9 mouse cellular contexts compared by ENCODE assay signal in the genomic region with DNA sequence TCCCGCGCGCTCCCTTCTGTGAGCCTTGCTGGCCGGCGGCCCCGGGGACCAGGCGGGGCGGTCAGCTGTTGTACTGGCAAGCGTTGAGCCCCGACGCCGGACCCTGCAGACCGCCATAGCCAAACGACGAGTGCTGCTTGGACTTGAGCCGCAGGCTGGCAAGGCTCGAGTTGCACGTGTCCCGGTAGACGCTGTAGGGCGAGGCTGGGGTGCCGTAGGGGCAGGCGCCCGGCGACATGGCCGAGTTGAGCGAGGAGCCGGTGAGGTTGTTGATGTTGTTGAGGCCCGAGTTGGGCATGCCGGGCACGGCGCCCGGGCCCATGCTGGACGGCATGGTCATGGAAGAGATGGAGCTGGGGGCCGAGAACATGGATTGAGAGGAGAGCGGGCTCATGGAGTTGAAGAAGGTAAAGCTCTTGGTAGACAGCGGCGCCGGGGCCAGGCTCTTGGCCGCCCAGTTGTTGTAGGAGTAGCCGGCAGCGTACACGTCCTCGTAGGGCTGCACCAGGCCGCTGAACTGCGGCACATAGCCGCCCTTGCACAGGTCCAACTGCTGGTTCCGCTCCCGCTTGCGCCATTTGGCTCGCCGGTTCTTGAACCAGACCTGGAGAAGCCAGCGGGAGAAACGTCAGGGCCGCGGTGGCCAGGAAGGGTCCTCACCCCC. TPM values are rescaled to one million over a fixed set of nuclear protein-coding genes. Genes with fewer than 3 reads are reported as not detected.
DNase-seq lines count a peak whose midpoint lies in the region; ATAC-seq and TF ChIP-seq lines count a peak whose summit lies in the region.
"Had no signal": no experiment of that assay in that cellular context is flagged by ENCODE, and none has a peak within 500 bp of the region (broad histone marks: within the 10 kb centered on the region; RNA-seq: fewer than 3 reads in every experiment).

No protein-coding gene starts in this region.

- intact Hi-C loops in left cerebral cortex, postnatal 4 days (cut with DNase I): no loop called here
- intact Hi-C loops in left cerebral cortex, postnatal 10 days (cut with DNase I): loop anchor here (5.0 kb wide), 2 partner anchors 136 to 426 kb away; partner anchors contain the start of gene Neurog1

- no peak overlapping the region for H3K4me3 ChIP-seq in forebrain, postnatal 0 days (ENCODE audit: low read depth, low read length)
- H3K4me3 ChIP-seq in midbrain, embryonic 12.5 days: no peak overlapping the region

- H3K4me1 ChIP-seq in forebrain, postnatal 0 days (ENCODE audit: insufficient read depth): no peaks in the 10 kb centered on the region
- H3K4me1 ChIP-seq in midbrain, embryonic 12.5 days: peaks cover 33% of the 10 kb centered on the region

- no peaks in the 10 kb centered on the region for H3K36me3 ChIP-seq in forebrain, postnatal 0 days (ENCODE audit: insufficient read depth)
- no peaks in the 10 kb centered on the region for H3K36me3 ChIP-seq in midbrain, embryonic 12.5 days

- H3K9me3 ChIP-seq in forebrain, postnatal 0 days (ENCODE audit: low read length): no peaks in the 10 kb centered on the region
- H3K9me3 ChIP-seq in midbrain, embryonic 12.5 days: no peaks in the 10 kb centered on the region

- TF ChIP-seq CTCF in forebrain, postnatal 0 days (IDR thresholded peaks at IDR 0.05; ENCODE audit: low read depth): no peak

- no peak for ATAC-seq in forebrain, postnatal 0 days
- no peak for ATAC-seq in midbrain, embryonic 12.5 days (ENCODE audit: low FRiP score, low read depth)

- no peak overlapping the region for H3K4me2 ChIP-seq in forebrain, postnatal 0 days (ENCODE audit: low read depth)
- 0 out of 2 replicates have a peak overlapping the region, but pooled peaks have one; percentile 15 for H3K4me2 ChIP-seq in midbrain, embryonic 12.5 days (replicated peaks)

- WGBS in forebrain, postnatal 0 days: 1% methylated on average over 56 of the region's 56 CpGs
- WGBS in midbrain, embryonic 12.5 days: under 1% methylated on average over 56 of the region's 56 CpGs

- peaks cover 71% of the 10 kb centered on the region for H3K27me3 ChIP-seq in forebrain, postnatal 0 days (ENCODE audit: insufficient read depth, low read length)
- H3K27me3 ChIP-seq in midbrain, embryonic 12.5 days: peaks cover 93% of the 10 kb centered on the region

- H3K27ac ChIP-seq in forebrain, postnatal 0 days (ENCODE audit: low read depth, low read length): no peak overlapping the region
- H3K27ac ChIP-seq in midbrain, embryonic 12.5 days (replicated peaks): no peak overlapping the region

- H3K9ac ChIP-seq in forebrain, postnatal 0 days: no peak overlapping the region
- no peak overlapping the region for H3K9ac ChIP-seq in midbrain, embryonic 12.5 days (replicated peaks)

- DNase-seq in left cerebral cortex, postnatal 4 days: peak; percentile 66
- DNase-seq in left cerebral cortex, adult 9 months (ENCODE audit: low spot score in 2 of 2): no peak
- DNase-seq in embryo, embryonic 10.5 days (ENCODE audit: low spot score): peak; percentile 59
- DNase-seq in forebrain, postnatal 0 days: peak; percentile 56
- DNase-seq in cerebellum, adult 11-12 months: no peak
- DNase-seq in B cell, adult 2 months: no peak
- DNase-seq in left cerebral cortex, postnatal 10 days (ENCODE audit: extremely low spot score in 1 of 2, low spot score in 2 of 2): no peak

RNA-seq across cellular contexts. Expression of gene Pitx1, which starts 9.9 kb away (rescaled TPM):
- total RNA-seq in left cerebral cortex, postnatal 4 days (2021): not detected
- total RNA-seq in forebrain, postnatal 0 days (2014; rRNA removed): not detected in 2 replicates
- polyA plus RNA-seq in forebrain, postnatal 0 days (2015; fragmentation: Nextera tagmentation; extraction: Ambion mirVana): not detected in 2 replicates
- 2.7 and 4.1 TPM in 2 replicates for polyA plus RNA-seq in midbrain, embryonic 12.5 days (2016; fragmentation: Nextera tagmentation; extraction: Ambion mirVana)
- not detected for total RNA-seq in left cerebral cortex, postnatal 10 days (2021)
- total RNA-seq: liver, adult 2 months had no signal
- polyA plus RNA-seq: liver, adult 2 months had no signal

RNA-seq across cellular contexts. Expression of gene Catsper3, which starts 41.8 kb away (rescaled TPM):
- under 1 TPM; 0.38 to 0.44 TPM for total RNA-seq in left cerebral cortex, postnatal 4 days (2021)
- total RNA-seq in forebrain, postnatal 0 days (2014; rRNA removed): not detected in 2 replicates
- 0.14 and 0.19 TPM in 2 replicates for polyA plus RNA-seq in forebrain, postnatal 0 days (2015; fragmentation: Nextera tagmentation; extraction: Ambion mirVana)
- polyA plus RNA-seq in midbrain, embryonic 12.5 days (2016; fragmentation: Nextera tagmentation; extraction: Ambion mirVana): 0.18 TPM in 1 of 2 replicates, not detected in the other
- total RNA-seq in left cerebral cortex, postnatal 10 days (2021): not detected
- total RNA-seq: liver, adult 2 months had no signal
- polyA plus RNA-seq: liver, adult 2 months had no signal

Comparison
In these comparisons a context has a peak if more than half of its experiments do, and no peak if none do; other contexts are left out.
1. DNase-seq: peak in left cerebral cortex, postnatal 4 days (single experiment), embryo, embryonic 10.5 days (single experiment) and forebrain, postnatal 0 days (single experiment); none in left cerebral cortex, adult 9 months (0 of 2), cerebellum, adult 11-12 months (single experiment), B cell, adult 2 months (0 of 2) and left cerebral cortex, postnatal 10 days (0 of 2).